Mouse (Mus musculus): ENCODE data around the gene Mafk.
A peak's percentile ranks its signal among the peaks of the same experiment; 100 is the strongest.
"Not testable (repeated sequence)": the region's sequence is repeated elsewhere in the genome, so short reads cannot be mapped to it uniquely, and the experiment has no call there.

The Mafk gene

GRCm38 (mm10) chr5:139791227-139792158, at the start of gene Mafk:
Gene Mafk (plus strand): TSS chr5:139791513.
- peak; percentile 99 for DNase-seq

- not testable (repeated sequence) for DNase-seq
Measured at GRCm38 (mm10) chr5:139742640-139743039, 48.7 kb upstream of the Mafk start.

DNA sequence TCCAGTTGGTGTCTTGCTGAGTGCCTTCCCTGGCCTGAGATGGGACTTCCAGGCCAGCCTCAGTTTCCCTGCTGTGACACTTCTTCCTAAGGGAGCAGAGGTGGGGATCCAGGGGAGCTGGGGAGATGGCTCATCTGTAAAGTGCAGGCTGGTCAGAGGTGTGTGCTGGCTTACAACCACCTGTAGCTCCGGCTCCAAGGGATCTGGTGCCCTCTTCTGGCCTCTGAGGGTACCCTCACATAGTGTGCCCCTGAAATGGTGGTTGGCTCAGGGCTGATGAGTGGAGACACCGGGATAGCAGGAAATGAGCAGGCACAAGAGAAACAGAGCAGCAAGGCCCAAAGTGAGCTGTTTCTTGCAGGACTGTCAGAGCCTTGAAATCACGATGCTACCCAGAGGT, 45.5 kb upstream of the Mafk start:
- peak; percentile 78 for DNase-seq

- DNase-seq, result peak; percentile 86
Measured at GRCm38 (mm10) chr5:139749413-139750125, 41.7 kb upstream of the Mafk start.

DNA sequence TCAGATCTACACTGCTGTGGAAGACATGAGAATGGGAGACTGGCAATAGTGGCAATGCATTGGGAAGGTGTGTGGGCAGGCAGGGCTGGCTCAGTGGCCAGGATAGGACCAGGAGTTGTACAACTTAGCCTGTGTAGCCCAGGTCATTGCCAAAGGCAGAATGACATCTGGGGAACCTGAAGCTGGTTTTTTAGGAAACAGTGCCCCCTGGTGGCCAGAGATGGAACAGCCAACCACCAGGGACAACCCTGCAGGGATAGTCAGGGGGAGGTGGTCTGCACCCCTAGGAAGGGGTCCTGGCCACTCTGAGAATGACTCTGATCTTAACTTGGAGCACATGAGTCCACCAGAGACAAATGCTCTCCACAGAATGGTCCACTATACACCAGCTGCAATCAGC, 40.8 kb upstream of the Mafk start:
- DNase-seq, result peak; percentile 75

DNA sequence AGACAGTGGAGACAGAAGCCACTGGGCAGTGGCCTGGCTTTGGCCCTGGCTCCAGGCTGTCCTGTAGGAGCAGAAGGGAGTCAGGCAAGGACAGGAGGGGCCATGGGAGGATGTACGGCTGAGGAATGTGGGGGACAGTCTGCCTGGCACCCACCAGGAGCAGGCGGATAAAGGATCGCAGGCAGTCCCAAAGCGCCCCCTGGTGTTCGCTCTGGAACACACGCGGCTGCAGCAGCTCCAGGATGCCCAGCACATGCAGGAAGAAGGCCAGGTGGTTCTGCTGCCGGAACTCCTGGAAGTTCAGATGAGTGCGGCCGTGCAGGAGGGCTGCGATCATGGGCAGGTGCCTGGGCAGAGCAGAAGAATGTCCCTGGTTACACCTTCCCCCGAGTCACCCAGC, 36.6 kb upstream of the Mafk start:
- peak; percentile 61 for DNase-seq

- no peak for DNase-seq
Measured at GRCm38 (mm10) chr5:139756135-139756534, 35.2 kb upstream of the Mafk start.

GRCm38 (mm10) chr5:139756586-139756985, 34.7 kb upstream of the Mafk start:
- no peak for DNase-seq

GRCm38 (mm10) chr5:139758096-139758495, 33.2 kb upstream of the Mafk start:
- DNase-seq, result no peak

DNA sequence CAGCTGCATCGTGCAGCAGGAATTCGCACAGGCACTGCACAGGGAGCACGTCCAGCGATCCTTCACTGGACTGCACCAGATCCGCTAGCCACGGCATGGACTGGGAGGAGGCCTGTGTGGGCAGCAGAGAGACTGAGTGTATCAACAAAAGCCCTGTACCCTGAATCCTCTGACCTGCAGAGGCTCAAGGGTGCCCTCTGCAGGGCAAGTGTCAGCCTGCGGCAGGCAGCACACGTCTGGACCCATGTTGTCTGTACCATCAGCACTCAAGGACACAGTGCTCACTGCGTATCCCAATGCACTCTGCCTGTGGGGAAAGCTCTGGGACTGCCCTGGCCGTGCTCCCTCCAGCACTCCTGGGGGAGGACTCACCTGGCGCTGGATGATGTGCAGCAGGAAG, 27.0 kb upstream of the Mafk start:
- peak; percentile 28 for DNase-seq

GRCm38 (mm10) chr5:139768216-139768615, 23.1 kb upstream of the Mafk start:
- DNase-seq, result no peak

DNA sequence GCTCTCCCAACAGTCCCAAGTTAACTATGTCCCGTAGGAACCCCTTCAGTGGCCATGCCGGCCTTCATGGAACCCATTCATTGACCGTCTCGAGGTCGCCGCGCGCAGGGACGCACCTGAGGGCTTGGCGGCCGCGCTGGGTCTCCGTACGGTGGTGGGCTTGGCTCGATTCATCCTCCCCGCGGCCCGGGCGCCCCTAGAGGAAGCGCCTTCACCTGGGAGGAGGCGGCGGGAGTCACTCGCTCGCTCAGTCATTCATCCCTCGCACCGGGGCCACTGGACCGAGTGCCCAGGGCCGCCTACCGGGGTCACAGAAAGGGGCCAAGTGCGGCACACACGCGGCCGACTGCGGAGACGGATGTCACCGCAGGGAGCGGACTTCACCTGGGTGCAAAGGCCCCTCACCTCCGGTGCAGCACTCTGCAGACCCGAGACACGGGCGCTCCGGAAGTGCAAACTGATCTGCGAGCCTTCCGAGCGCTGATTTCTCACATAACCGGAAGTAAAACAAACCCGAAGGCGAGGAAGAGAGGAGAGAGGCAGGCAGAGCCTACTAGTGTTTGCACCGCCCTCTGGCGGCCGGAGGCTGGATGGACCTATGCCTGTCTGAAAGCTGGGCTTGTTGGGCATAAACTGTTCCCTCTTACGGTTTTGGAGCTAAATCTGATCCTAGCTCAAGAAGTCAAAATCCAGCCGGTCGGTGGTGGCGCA, 15.9 kb upstream of the Mafk start, which contains the start of gene Ints1:
Gene Ints1, minus strand, starts transcription at position 459 of the 711 bp plus-strand sequence.
- peak; percentile 96 for DNase-seq

DNA sequence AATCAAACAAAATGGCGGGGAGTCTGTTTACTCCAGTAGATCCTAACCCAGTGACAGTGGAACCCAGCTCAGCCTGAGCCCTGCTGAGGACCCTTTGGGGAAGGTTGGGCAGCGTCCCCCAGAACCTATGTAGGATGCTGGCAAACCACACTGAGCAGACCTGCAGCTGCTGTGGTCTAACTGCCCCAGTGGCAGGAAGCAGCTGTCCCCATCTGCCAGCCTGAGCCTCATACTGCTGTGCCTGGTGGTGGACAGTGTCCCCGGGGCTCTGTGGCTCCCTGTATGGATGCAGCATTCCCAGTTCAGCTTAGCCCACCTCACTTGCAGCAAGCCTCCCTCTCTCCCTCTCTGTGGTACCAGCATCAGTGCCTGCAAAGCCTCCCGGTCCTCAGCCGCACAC, 14.3 kb upstream of the Mafk start:
- DNase-seq, result no peak

- no peak for DNase-seq
Measured at GRCm38 (mm10) chr5:139781406-139781805, 9.9 kb upstream of the Mafk start.

- DNase-seq, result no peak
Measured at GRCm38 (mm10) chr5:139789466-139789865, 1.8 kb upstream of the Mafk start.

- DNase-seq, result peak; percentile 17
Measured at GRCm38 (mm10) chr5:139792159-139792775, 954 bp downstream of the Mafk start.

DNA sequence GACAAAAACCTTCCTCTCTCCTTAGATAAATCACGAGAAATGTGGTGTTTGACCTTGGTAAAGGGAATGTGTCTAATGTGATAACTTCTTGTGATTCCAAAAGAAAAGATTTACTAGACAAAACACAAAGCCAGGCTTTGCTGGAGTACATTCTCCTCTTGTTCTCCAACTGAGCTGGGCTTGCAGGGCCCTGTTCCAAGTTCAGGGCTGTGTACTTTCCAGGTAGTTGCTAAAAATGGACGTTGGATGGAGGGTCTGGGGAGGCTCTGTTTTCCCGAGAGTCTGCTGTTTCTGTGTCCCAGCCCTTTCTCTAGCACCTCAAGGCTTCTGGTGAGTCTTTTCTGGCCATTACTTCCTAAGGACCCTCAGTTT, 1.6 kb downstream of the Mafk start:
- DNase-seq, result no peak

GRCm38 (mm10) chr5:139793338-139794089, 2.2 kb downstream of the Mafk start:
- DNase-seq, result peak; percentile 72

- DNase-seq, result peak; percentile 15
Measured at GRCm38 (mm10) chr5:139794137-139794536, 2.8 kb downstream of the Mafk start.

DNA sequence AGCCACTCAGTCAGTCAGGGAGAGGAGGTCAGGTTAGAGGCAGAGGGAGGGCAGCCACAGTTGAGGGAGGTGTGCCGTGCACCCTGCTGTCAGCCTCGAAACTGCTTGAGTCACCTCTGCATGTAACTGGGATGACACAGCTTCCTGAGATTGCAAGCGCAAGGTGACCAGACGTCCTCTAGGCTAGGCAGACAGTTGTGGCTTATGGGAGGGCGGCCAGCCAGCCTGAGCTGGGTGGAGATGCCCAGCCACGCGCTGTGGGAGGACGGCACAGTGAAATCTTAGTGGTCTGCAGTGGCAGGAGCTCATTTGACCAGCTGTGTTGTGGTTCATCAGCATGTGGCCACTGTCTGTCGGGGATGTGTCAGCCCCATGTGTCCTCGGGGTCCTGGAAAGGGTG, 3.6 kb downstream of the Mafk start:
- peak; percentile 32 for DNase-seq

DNA sequence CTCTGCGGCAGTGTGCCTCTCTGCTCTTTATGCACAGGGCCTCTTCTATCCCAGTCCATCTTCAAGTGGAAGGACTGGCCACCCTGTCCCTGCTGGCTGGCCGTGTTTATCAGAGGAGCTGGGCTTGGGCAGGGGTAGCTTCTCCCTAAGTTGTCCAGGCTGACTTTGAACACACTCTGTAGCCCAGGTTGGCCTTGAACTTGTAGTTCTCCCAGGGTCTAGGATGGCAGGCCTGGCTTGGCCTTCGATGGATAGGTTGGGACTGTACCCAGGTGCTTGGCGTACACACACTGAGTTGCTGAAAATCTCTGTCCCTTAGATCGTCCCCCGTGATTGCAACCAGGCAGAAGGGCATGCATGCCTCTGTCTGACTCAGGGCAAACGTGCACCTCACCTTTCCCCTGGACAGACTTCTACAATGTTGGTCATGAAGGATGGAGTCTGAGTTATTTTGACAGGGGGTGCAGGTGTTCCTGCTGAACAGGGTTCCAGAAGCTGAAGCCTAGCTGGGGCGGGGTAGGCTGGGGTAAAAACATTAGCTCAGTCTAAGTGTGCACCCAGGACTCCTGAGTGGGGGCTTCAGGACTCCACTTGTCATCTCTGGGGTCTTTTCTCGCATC, 4.8 kb downstream of the Mafk start:
- DNase-seq, result peak; percentile 13

DNA sequence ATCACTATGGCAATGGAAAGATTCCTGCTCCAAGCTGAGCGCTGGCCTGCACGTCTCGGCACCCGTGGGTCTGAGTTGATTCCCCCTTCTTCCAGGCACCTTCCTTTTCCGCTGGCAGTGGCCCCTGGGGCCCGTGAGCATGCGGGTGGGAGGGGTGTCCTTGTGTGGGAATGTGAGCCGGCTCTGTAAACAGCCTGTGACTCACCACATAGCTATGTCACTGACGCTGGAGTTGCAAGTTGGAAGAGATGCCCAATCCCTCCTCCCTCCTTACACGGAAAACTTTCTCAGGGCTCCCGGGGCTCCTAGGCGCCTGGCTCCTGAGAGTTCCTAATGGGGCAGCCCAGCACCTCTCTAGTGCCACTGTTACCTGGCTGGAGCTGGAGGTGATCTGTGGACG, 5.6 kb downstream of the Mafk start:
- DNase-seq, result peak; percentile 87
